Mouse (Mus musculus) limb, embryonic 14.5 days (tissue): ENCODE measurements at regions not wholly inside any gene's neighbourhood (a gene's known extent, or its start where the extent isn't known, plus 50 kb on each side); places are given as distances from the start of the nearest gene placed in this dataset.

Experiments
- ATAC-seq: fragments of 200-750 bp; cut with Nextera tagmentation; 2 replicates; pipeline ENCODE4 v1.8.0; 2017; ENCODE audit warnings: low read depth, moderate number of reproducible peaks, moderate TSS enrichment; ENCODE audit not compliant: low FRiP score
- DNase-seq: peaks from one replicate; pipeline ENCODE4 v3.0.0-alpha.2; 2015; ENCODE audit warnings: low spot score
- H3K27ac ChIP-seq: fragments of 300-500 bp; sonication (generic); replicated peaks from 2 replicates; pipeline ENCODE4 v1.5.1; 2014; ENCODE audit warnings: low read depth, mild to moderate bottlenecking, low read length, moderate library complexity, mixed read lengths
- H3K27me3 ChIP-seq: fragments of 300-500 bp; sonication (generic); 2 replicates; pipeline ENCODE4 v1.6.1; 2014; ENCODE audit warnings: low read length, mixed read lengths; ENCODE audit not compliant: control insufficient read depth, insufficient read depth
- H3K36me3 ChIP-seq: fragments of 300-500 bp; sonication (generic); 2 replicates; pipeline ENCODE4 v1.6.1; 2014; ENCODE audit warnings: mild to moderate bottlenecking, low read length, moderate library complexity, mixed read lengths; ENCODE audit not compliant: control insufficient read depth, insufficient read depth
- H3K4me1 ChIP-seq: fragments of 300-500 bp; sonication (generic); 2 replicates; pipeline ENCODE4 v1.6.1; 2014; ENCODE audit warnings: antibody characterized with exemption, low read length, mixed read lengths; ENCODE audit not compliant: control insufficient read depth, insufficient read depth
- H3K4me2 ChIP-seq: fragments of 300-500 bp; sonication (generic); replicated peaks from 2 replicates; pipeline ENCODE4 v1.6.1; 2014; ENCODE audit warnings: low read depth, mild to moderate bottlenecking, low read length, moderate library complexity; ENCODE audit not compliant: severe bottlenecking
- H3K4me3 ChIP-seq: fragments of 300-500 bp; sonication (generic); replicated peaks from 2 replicates; pipeline ENCODE4 v1.5.1; 2014; ENCODE audit warnings: low read length
- H3K9ac ChIP-seq: fragments of 300-500 bp; sonication (generic); 2 replicates; pipeline ENCODE4 v1.6.1; 2014; ENCODE audit warnings: mild to moderate bottlenecking, low read depth, low read length, moderate library complexity; ENCODE audit not compliant: severe bottlenecking
- H3K9me3 ChIP-seq: fragments of 300-500 bp; sonication (generic); 2 replicates; pipeline ENCODE4 v1.6.1; 2016; ENCODE audit warnings: low read length; ENCODE audit not compliant: control insufficient read depth
- POLR2A ChIP-seq: fragments of 200-500 bp; IDR thresholded peaks from 2 replicates; pipeline ENCODE4 v1.8.0; 2012; ENCODE audit warnings: inconsistent platforms, mild to moderate bottlenecking, moderate library complexity, borderline replicate concordance; ENCODE audit not compliant: insufficient read depth, insufficient read length; ENCODE audit errors: extremely low read depth
- WGBS: fragments of 180-500 bp; shearing (Covaris S2); extraction: QIAGEN DNeasy Blood & Tissue Kit; methylation state at CpG from one replicate; pipeline ENCODE4 v1.1.7; 2014; 5-methylcytosine and 5-hydroxymethylcytosine counted together

DNA sequence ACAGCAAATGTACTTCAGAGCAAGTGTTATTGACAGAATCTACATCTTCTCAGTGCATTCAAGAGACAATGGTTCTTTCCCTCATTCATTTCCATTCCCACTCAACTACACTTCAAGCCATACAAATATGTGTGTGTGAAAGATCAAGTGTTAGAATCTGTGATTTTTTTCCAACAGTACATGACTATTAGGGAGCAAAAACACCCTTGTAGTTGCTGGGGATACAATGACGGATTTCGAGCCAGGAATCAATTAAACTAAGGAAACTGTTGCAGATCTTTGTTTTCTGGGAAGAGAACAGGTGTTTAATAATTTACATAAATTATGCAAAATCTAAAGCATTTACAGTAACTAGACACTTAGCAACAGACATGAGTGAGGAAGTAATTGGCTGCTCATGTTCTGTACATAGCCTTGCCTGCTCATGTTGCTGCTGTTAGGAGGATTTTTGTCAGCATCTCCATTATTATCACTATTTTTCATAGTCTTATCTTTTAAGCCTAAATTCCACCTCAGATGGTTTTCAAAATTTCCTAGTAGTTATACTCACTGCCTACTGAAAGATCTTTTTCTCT is 777.6 kb upstream of the Adgrl2 start:
- no peak overlapping the region for H3K4me3 ChIP-seq
- 76% methylated on average over 2 of the region's 2 CpGs for WGBS
- no peaks in the 10 kb centered on the region for H3K36me3 ChIP-seq
- H3K4me1 ChIP-seq, result no peaks in the 10 kb centered on the region
- H3K27me3 ChIP-seq, result no peaks in the 10 kb centered on the region
- no peak overlapping the region for H3K27ac ChIP-seq
- ATAC-seq (no peak), DNase-seq (no peak)
- no peak overlapping the region for H3K9ac ChIP-seq
- no peak for TF ChIP-seq POLR2A
- H3K9me3 ChIP-seq, result no peaks in the 10 kb centered on the region
- no peak overlapping the region for H3K4me2 ChIP-seq

DNA sequence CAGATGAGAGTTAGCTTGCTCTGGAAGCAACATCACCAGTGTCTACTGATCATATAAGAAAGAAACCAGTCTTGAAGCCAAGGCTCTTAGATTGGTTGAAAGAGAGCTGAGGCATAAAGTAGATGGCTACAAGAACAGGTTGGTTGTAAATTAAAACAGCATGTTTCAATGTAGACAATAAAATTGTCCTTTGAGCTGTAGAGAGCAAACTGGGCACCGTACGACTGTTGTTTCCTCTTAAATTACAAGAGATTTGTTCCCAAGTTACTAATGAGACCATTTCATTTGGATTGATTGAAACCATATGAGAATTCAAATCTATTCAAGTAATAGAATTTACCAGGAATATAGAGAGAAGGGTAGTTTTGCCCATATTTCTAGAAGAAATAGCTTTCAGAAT is 770.9 kb upstream of the Adgrl2 start:
- 41% methylated on average over 2 of the region's 2 CpGs for WGBS
- Histone ChIP-seq H3K27me3 (no peaks in the 10 kb centered on the region), H3K9me3 (no peaks in the 10 kb centered on the region), H3K4me2 (no peak overlapping the region), H3K9ac (no peak overlapping the region), H3K4me3 (no peak overlapping the region), H3K4me1 (0 out of 2 replicates have a peak, but pooled peaks cover 9% of the 10 kb centered on the region), H3K27ac (no peak overlapping the region), H3K36me3 (no peaks in the 10 kb centered on the region)
- TF ChIP-seq POLR2A, result no peak
- peak; percentile 49 for DNase-seq
- peak; percentile 9; the same call in 1 of the 2 replicates for ATAC-seq

DNA sequence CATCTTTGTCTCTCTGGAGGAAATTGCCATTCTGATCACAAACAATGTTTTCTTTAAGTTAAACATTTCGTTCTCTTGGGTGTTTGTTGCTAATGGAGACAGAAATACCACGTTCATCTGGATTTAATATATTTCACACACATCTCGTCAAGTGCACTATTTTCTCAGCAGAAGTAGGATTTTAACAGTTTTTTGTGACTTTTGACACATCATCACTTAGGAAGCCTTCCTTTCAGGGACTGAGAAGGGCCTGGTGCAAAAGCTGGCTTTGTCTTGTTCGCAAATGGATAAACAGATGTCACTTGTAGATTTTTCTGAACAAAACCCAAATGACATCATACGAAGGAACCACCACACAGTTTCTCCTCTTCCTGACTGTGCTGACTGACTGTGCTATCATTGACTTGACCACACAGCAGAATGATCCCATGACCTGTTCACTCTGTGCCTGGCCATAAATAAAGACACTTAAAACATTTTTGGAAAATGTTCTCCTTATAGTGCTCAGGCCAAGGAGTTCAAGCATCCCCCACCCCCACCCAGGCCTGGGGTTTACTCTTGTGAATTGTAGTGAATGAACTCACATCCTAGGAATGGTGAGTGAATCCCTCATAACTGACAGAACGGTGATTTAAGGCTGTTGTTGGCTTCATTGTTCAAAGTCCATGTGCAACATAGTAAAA is 767.7 kb upstream of the Adgrl2 start:
- no peak overlapping the region for H3K4me3 ChIP-seq
- H3K9me3 ChIP-seq, result no peaks in the 10 kb centered on the region
- no peak overlapping the region for H3K9ac ChIP-seq
- H3K4me1 ChIP-seq, result 0 out of 2 replicates have a peak, but pooled peaks cover 9% of the 10 kb centered on the region
- TF ChIP-seq POLR2A, result no peak
- ATAC-seq, result peak; percentile 75
- no peak overlapping the region for H3K4me2 ChIP-seq
- H3K27me3 ChIP-seq, result no peaks in the 10 kb centered on the region
- 47% methylated on average over 6 of the region's 6 CpGs for WGBS
- H3K27ac ChIP-seq, result no peak overlapping the region
- H3K36me3 ChIP-seq, result no peaks in the 10 kb centered on the region
- DNase-seq, result peak; percentile 64

DNA sequence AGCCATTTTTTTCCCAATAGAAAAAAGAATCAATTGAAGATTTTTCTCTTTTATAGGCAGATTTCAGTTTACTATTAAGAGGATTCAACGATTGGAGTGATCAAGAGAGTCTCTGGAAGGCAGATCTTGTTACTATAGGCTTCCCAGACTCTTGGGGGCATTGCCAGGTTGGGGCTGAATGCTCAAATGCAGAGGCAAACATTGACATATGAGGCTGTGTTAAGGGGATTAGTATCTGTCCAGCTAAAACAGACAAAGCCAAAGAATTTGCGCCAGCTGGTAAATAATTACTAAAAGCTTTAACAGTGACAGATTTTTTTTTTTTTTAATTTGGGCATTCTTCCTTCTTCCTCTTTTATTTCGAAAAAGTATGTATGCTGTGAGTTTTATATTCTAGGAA is 745.7 kb upstream of the Adgrl2 start:
- 72% methylated on average over 3 of the region's 3 CpGs for WGBS
- Histone ChIP-seq H3K36me3 (no peaks in the 10 kb centered on the region), H3K27me3 (no peaks in the 10 kb centered on the region), H3K27ac (no peak overlapping the region), H3K9ac (no peak overlapping the region), H3K9me3 (no peaks in the 10 kb centered on the region), H3K4me2 (no peak overlapping the region), H3K4me3 (no peak overlapping the region), H3K4me1 (no peaks in the 10 kb centered on the region)
- no peak for DNase-seq
- TF ChIP-seq POLR2A, result no peak
- ATAC-seq, result no peak

DNA sequence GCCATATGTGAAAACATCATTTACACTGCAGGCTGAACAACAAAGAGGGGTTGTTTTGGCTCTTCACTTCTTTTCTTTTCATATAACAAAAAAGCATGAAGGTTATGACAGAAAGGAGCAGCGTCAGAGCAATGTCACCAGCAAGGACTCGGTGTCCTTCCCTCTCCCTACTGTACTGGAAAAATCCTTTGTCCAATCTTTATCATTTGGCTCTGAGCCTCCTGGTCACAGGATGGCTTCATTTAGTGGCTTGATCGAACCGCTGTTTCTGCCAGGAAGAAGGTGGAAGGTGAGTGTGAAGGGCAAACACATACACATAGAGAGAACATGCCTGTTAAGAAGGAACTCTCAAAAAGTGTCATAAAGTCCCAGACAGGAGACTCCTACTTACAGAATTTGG is 735.9 kb upstream of the Adgrl2 start:
- H3K9me3 ChIP-seq, result no peaks in the 10 kb centered on the region
- no peak for DNase-seq
- H3K36me3 ChIP-seq, result no peaks in the 10 kb centered on the region
- H3K4me3 ChIP-seq, result no peak overlapping the region
- TF ChIP-seq POLR2A, result no peak
- no peak for ATAC-seq
- no peak overlapping the region for H3K4me2 ChIP-seq
- no peak overlapping the region for H3K27ac ChIP-seq
- no peak overlapping the region for H3K9ac ChIP-seq
- H3K27me3 ChIP-seq, result no peaks in the 10 kb centered on the region
- WGBS, result 74% methylated on average over 4 of the region's 4 CpGs
- no peaks in the 10 kb centered on the region for H3K4me1 ChIP-seq
